Mouse (Mus musculus): ENCODE measurements at regions not wholly inside any gene's neighbourhood (a gene's known extent, or its start where the extent isn't known, plus 50 kb on each side); places are given as distances from the start of the nearest gene placed in this dataset.
"Not testable (repeated sequence)": the region's sequence is repeated elsewhere in the genome, so short reads cannot be mapped to it uniquely, and the experiment has no call there.

DNA sequence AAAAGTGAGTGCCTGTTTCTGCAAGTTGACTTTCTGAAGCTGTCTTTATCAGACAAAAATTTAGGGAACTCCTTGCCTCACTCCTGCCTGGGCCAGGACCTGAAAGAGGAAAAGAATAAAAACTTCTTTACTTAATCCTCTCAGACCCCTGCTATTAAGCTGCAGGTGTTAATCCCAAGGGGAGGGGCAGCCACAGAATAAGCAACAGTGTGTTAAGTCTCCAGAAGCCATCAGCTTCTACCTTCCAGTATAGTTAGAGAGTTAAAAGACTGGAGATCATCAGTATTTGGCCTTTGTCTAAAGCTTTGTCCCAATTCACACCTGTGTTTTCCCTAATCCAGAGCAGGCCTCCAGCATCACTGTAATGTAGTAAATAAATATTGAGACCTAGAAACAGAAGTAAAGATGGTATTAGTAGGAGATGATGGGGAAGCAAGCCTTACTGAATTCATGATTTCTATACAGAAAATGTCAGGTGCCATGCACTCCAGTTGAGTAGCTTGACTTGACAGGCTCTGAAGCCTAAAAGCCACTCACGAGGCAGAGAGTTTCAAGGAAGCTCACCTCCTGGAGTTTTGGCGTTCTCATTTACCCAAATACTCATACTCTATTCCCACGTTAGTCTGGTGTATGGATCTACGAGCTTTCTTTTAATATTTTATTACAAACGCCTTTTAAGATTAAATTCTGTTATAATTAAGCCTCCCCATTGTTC lies 308.1 kb upstream of the Dab2 start:
- TF ChIP-seq TAL1 (IDR thresholded peaks at IDR 0.05; ENCODE audit: low read length) (no peak), NELFE (IDR thresholded peaks at IDR 0.05; ENCODE audit: low read depth, low read length) (no peak), USF1 (IDR thresholded peaks at IDR 0.05; ENCODE audit: low read depth, low read length) (no peak), ZC3H11A (IDR thresholded peaks at IDR 0.05; ENCODE audit: low read depth, low read length) (no peak), POLR2A (IDR thresholded peaks at IDR 0.05; ENCODE audit: control insufficient read depth in 1 of 2, insufficient read depth in 1 of 2, low read depth in 1 of 2, low read length in 2 of 2, poor library complexity in 1 of 2) (no peak), MAX (IDR thresholded peaks at IDR 0.05; ENCODE audit: low read length) (no peak), MAFK (IDR thresholded peaks at IDR 0.05; ENCODE audit: borderline replicate concordance, low read depth, low read length) (no peak), E2F4 (IDR thresholded peaks at IDR 0.05; ENCODE audit: borderline replicate concordance, low read depth, low read length) (no peak), MEF2A (IDR thresholded peaks at IDR 0.05; ENCODE audit: extremely low read depth, insufficient replicate concordance, low read depth, low read length, poor library complexity, severe bottlenecking) (no peak), ZMIZ1 (IDR thresholded peaks at IDR 0.05; ENCODE audit: low read depth, low read length) (no peak)
- no peaks in the 10 kb centered on the region for H3K9me3 ChIP-seq (replicated peaks; ENCODE audit: insufficient read depth, low read length)
- no peak overlapping the region for H3K27ac ChIP-seq (ENCODE audit: control insufficient read depth, low read depth, low read length)
- no peaks in the 10 kb centered on the region for H3K27me3 ChIP-seq (ENCODE audit: control insufficient read depth in 1 of 2, insufficient read depth in 2 of 2, low read length in 2 of 2)
- no peak for DNase-seq (ENCODE audit: low read depth, low spot score)
- no peaks in the 10 kb centered on the region for H3K79me2 ChIP-seq (ENCODE audit: control insufficient read depth, insufficient read depth, low read length, poor library complexity)
- H3K4me1 ChIP-seq (ENCODE audit: control insufficient read depth in 1 of 2, insufficient read depth in 2 of 2, low read length in 2 of 2), result no peaks in the 10 kb centered on the region
- no peak overlapping the region for H3K9ac ChIP-seq (ENCODE audit: control insufficient read depth, low read depth, low read length, poor library complexity, severe bottlenecking)
- H3K36me3 ChIP-seq (ENCODE audit: control insufficient read depth in 1 of 2, insufficient read depth in 2 of 2, low read length in 2 of 2), result no peaks in the 10 kb centered on the region
- H3K4me3 ChIP-seq (ENCODE audit: control insufficient read depth in 1 of 2, insufficient read depth in 1 of 2, low read depth in 2 of 2, low read length in 2 of 2), result no peak overlapping the region

DNA sequence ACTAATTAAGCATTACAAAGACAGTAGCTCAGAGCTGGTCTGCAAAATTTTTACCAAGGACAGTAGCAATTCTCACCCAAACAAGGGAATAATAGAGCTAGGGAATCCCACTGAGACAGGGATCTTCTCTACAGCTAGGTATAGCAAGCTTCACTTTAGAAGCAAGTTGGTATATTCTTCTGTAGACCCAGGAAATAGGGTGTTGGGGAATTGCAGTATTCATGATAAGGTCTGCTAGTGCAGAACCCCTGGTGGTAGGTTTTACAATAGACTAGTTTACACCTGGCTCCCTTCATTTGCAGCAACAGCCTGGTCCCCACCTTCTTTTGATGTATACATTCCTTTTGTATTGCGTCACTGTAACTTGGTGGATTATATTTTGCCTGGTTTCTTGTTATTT lies 307.4 kb upstream of the Dab2 start:
- DNase-seq (ENCODE audit: low read depth, low spot score); H3K9ac ChIP-seq (ENCODE audit: control insufficient read depth, low read depth, low read length, poor library complexity, severe bottlenecking); H3K27me3 ChIP-seq (ENCODE audit: control insufficient read depth in 1 of 2, insufficient read depth in 2 of 2, low read length in 2 of 2): not testable (repeated sequence)

DNA sequence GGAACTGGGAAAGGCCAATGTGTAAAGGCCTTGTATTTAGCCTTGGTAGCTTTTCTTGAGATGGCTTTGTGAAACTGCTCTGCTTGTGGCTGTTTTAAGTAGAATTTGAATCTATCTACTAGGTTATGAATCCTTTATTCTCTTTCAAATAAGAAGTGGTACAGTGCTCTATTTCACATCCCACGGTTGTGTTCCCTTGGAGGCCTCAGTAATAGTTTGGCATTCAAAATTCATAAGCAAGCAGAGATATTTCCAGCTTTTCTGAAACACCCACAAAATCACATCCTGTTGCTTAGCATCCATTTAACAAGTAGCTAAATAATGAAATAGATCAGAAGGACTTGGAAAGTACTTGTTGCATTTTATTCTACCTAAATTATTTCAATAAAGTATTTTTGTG lies 298.8 kb upstream of the Dab2 start:
- no peaks in the 10 kb centered on the region for H3K4me1 ChIP-seq (ENCODE audit: control insufficient read depth in 1 of 2, insufficient read depth in 2 of 2, low read length in 2 of 2)
- no peak overlapping the region for H3K9ac ChIP-seq (ENCODE audit: control insufficient read depth, low read depth, low read length, poor library complexity, severe bottlenecking)
- TF ChIP-seq HCFC1 (IDR thresholded peaks at IDR 0.05; ENCODE audit: low read depth, low read length), result no peak
- TF ChIP-seq ZKSCAN1 (IDR thresholded peaks at IDR 0.05; ENCODE audit: low read depth, low read length), result no peak
- TF ChIP-seq ZMIZ1 (IDR thresholded peaks at IDR 0.05; ENCODE audit: low read depth, low read length), result no peak
- no peak for TF ChIP-seq GABPA (IDR thresholded peaks at IDR 0.05; ENCODE audit: low read depth, low read length)
- no peak for TF ChIP-seq TBP (IDR thresholded peaks at IDR 0.05; ENCODE audit: low read depth, low read length)
- no peak for TF ChIP-seq E2F4 (IDR thresholded peaks at IDR 0.05; ENCODE audit: borderline replicate concordance, low read depth, low read length)
- no peak for TF ChIP-seq MYC (IDR thresholded peaks at IDR 0.05; ENCODE audit: low read depth, low read length)
- TF ChIP-seq MEF2A (IDR thresholded peaks at IDR 0.05; ENCODE audit: extremely low read depth, insufficient replicate concordance, low read depth, low read length, poor library complexity, severe bottlenecking), result no peak
- TF ChIP-seq MAX (IDR thresholded peaks at IDR 0.05; ENCODE audit: low read length), result no peak
- no peaks in the 10 kb centered on the region for H3K9me3 ChIP-seq (replicated peaks; ENCODE audit: insufficient read depth, low read length)
- H3K79me2 ChIP-seq (ENCODE audit: control insufficient read depth, insufficient read depth, low read length, poor library complexity), result no peaks in the 10 kb centered on the region
- no peaks in the 10 kb centered on the region for H3K27me3 ChIP-seq (ENCODE audit: control insufficient read depth in 1 of 2, insufficient read depth in 2 of 2, low read length in 2 of 2)
- H3K4me3 ChIP-seq (ENCODE audit: control insufficient read depth in 1 of 2, insufficient read depth in 1 of 2, low read depth in 2 of 2, low read length in 2 of 2), result no peak overlapping the region
- no peaks in the 10 kb centered on the region for H3K36me3 ChIP-seq (ENCODE audit: control insufficient read depth in 1 of 2, insufficient read depth in 2 of 2, low read length in 2 of 2)
- H3K27ac ChIP-seq (ENCODE audit: control insufficient read depth, low read depth, low read length), result no peak overlapping the region
- no peak for DNase-seq (ENCODE audit: low read depth, low spot score)

More for the DNA sequence above, 307.4 kb upstream of the Dab2 start:
- not testable (repeated sequence) for H3K27ac ChIP-seq (ENCODE audit: control insufficient read depth, low read depth, low read length); H3K4me3 ChIP-seq (ENCODE audit: control insufficient read depth in 1 of 2, insufficient read depth in 1 of 2, low read depth in 2 of 2, low read length in 2 of 2); H3K4me1 ChIP-seq (ENCODE audit: control insufficient read depth in 1 of 2, insufficient read depth in 2 of 2, low read length in 2 of 2); H3K36me3 ChIP-seq (ENCODE audit: control insufficient read depth in 1 of 2, insufficient read depth in 2 of 2, low read length in 2 of 2); H3K79me2 ChIP-seq (ENCODE audit: control insufficient read depth, insufficient read depth, low read length, poor library complexity); H3K9me3 ChIP-seq (replicated peaks; ENCODE audit: insufficient read depth, low read length)

All from MEL (cell line).